Mouse (Mus musculus) liver, embryonic 12.5 days (tissue): Measurements from ENCODE around the gene Rxylt1. TPM values are rescaled to one million over a fixed set of nuclear protein-coding genes. Genes with fewer than 3 reads are reported as not detected.

ENCODE experiments used
- ATAC-seq: fragments of 200-750 bp; cut with Nextera tagmentation; 2 replicates; pipeline ENCODE4 v1.8.0; 2017; ENCODE audit warnings: moderate number of reproducible peaks, mild to moderate bottlenecking, moderate library complexity
- H3K27ac ChIP-seq: fragments of 300-500 bp; sonication (generic); 2 replicates; pipeline ENCODE4 v1.5.1; 2016; ENCODE audit warnings: mild to moderate bottlenecking
- H3K27me3 ChIP-seq: fragments of 300-500 bp; sonication (generic); replicated peaks from 2 replicates; pipeline ENCODE4 v1.6.1; 2016; ENCODE audit warnings: mild to moderate bottlenecking, moderate library complexity
- H3K36me3 ChIP-seq: fragments of 300-500 bp; sonication (generic); 2 replicates; pipeline ENCODE4 v1.6.1; 2016; ENCODE audit warnings: mild to moderate bottlenecking, moderate library complexity
- H3K4me1 ChIP-seq: fragments of 300-500 bp; sonication (generic); 2 replicates; pipeline ENCODE4 v1.6.1; 2016
- H3K4me2 ChIP-seq: fragments of 300-500 bp; sonication (generic); 2 replicates; pipeline ENCODE4 v1.6.1; 2016; ENCODE audit warnings: mild to moderate bottlenecking, moderate library complexity
- H3K4me3 ChIP-seq: fragments of 300-500 bp; sonication (generic); 2 replicates; pipeline ENCODE4 v1.5.1; 2016; ENCODE audit warnings: mild to moderate bottlenecking, moderate library complexity
- H3K9ac ChIP-seq: fragments of 300-500 bp; sonication (generic); 2 replicates; pipeline ENCODE4 v1.6.1; 2016; ENCODE audit warnings: mild to moderate bottlenecking, moderate library complexity
- H3K9me3 ChIP-seq: fragments of 300-500 bp; sonication (generic); replicated peaks from 2 replicates; pipeline ENCODE4 v1.6.1; 2016; ENCODE audit warnings: mild to moderate bottlenecking, moderate library complexity
- WGBS: fragments of 180-500 bp; shearing (Covaris S2); methylation state at CpG from one replicate; pipeline ENCODE4 v1.1.7; 2016; ENCODE audit not compliant: insufficient replicate concordance; 5-methylcytosine and 5-hydroxymethylcytosine counted together
- polyA plus RNA-seq: library from polyadenylated mRNA; unstranded; fragments of >200 nt; fragmentation: Nextera tagmentation; extraction: Ambion mirVana; gene quantifications from 2 replicates; pipeline ENCODE4 v1.2.1, GENCODE M21; 2016

Rxylt1 gene
- 20.1 and 21.5 TPM in 2 replicates for polyA plus RNA-seq

DNA sequence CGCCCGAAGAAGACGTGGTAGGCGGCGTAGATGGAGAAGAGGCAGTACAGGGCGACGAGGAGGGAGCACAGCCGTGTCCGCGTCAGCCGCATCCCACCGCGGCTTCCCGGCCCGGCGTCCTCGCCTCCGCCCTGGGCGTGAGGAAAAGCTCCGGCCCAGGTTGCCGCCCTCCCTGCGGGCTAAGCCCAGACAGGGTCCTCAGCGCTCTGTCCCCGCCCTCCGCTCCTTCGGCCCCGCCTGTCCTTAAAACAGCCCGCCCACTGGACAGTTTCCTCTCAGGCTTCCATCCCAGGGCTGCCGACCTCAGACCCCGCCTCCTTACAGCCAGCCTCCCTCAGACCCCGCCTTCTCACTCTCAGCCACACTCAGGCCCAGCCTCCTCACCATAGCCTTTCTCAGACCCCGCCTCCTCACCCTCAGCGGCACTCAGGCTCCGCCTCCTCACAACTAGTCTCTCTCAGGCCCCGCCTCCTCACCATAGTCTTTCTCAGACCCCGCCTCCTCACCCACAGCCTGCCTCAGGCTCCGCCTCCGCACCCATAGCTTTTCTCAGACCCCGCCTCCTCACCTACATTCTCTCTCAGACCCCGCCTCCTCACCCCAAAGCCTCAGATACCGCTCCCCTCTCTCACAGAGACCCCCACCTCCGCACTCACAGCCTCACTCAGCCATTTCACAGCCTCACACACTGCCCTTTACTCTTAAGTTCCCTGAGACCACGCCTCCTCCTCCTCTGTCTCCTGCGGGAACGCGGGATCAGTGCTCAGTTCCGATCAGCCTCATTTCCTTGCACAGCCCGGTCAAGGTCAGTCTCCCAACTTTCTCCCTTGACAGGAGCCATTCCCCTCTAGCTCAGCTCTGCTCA is at the start of gene Rxylt1:
Gene Rxylt1 (minus strand): TSS at position 392 of the 865 bp plus-strand sequence.
- 1% methylated on average over 44 of the region's 48 CpGs for WGBS
- peak within 1 kb of the TSS; percentile 77 for H3K4me3 ChIP-seq
- peak within 1 kb of the TSS; percentile 98 for H3K4me2 ChIP-seq
- H3K36me3 ChIP-seq, result peaks cover 7% of the 10 kb centered on the region; the same call in 1 of the 2 replicates
- no peaks in the 10 kb centered on the region for H3K9me3 ChIP-seq
- no peaks in the 10 kb centered on the region for H3K27me3 ChIP-seq
- peaks cover 14% of the 10 kb centered on the region for H3K4me1 ChIP-seq
- H3K9ac ChIP-seq, result peak within 1 kb of the TSS; percentile 80
- ATAC-seq, result peak; percentile 97
- H3K27ac ChIP-seq, result peak within 1 kb of the TSS; percentile 82

GRCm38 (mm10) chr10:122121290-122121970 is 24.3 kb upstream of the Rxylt1 start:
- no peak for ATAC-seq
- H3K4me1 ChIP-seq, result no peaks in the 10 kb centered on the region
- no peak overlapping the region for H3K9ac ChIP-seq
- no peak overlapping the region for H3K27ac ChIP-seq
- H3K36me3 ChIP-seq, result no peaks in the 10 kb centered on the region
- 84% methylated on average over 21 of the region's 21 CpGs for WGBS
- H3K27me3 ChIP-seq, result no peaks in the 10 kb centered on the region
- no peak overlapping the region for H3K4me2 ChIP-seq
- no peak overlapping the region for H3K4me3 ChIP-seq
- H3K9me3 ChIP-seq, result no peaks in the 10 kb centered on the region

DNA sequence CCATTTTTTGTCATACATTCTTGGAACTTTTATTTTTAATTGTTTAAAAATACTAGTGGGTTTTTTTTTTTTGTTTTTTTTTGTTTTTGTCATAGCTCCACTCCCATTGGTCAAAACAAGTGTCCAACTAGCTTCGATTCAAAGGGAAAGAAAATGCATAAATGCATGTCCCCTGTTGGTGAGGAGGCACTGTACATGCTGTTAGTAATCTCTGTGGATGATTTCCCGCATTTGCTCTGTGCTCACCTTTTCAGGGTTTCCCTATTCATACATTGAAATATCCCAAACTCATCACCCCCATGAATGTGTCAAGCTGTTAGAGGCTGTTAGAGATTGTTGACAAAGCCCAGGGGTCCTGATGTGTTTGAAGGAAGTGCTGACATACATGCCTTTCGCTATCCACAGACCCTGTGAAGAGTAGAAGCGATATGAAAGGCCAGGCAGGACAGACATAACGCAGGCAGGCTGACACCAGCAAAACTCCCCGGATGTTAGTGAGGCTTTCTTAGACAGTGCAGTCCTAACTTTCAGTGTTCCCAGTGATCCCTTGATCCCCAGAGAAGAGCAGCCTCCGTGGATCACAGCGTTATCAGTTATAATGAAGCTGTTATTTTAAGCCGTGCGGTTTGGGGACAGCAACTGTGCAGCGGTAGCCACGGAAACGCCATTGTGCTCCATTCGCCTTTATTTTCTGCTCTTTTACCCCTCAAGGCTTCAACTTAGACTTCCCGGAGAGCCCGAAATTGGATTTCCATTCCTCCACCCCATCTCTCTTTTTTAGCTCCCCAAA is 23.5 kb upstream of the Rxylt1 start:
- WGBS, result 77% methylated on average over 16 of the region's 16 CpGs
- H3K4me1 ChIP-seq, result no peaks in the 10 kb centered on the region
- ATAC-seq, result no peak
- H3K9me3 ChIP-seq, result no peaks in the 10 kb centered on the region
- H3K27ac ChIP-seq, result no peak overlapping the region
- no peak overlapping the region for H3K9ac ChIP-seq
- H3K4me3 ChIP-seq, result no peak overlapping the region
- H3K27me3 ChIP-seq, result no peaks in the 10 kb centered on the region
- H3K4me2 ChIP-seq, result no peak overlapping the region
- H3K36me3 ChIP-seq, result no peaks in the 10 kb centered on the region

DNA sequence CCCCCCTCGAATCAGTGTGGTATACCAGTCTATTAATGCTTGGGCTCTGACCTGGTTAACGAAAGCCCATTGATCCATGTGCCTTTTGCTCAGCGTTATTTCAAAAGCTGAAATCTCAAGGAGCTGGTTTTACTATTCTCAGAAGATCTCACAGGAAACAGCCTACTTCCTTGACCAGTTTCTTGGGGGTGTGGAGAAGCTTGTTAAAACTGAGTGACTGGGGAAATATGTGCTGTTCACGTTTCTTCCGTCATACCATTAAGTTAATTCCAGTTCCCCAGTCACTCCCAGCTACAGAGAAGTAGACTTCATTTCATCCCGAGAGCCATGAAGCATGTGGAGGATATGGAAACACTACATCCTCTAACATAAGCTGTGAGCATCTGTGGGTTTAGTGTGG is 22.3 kb upstream of the Rxylt1 start:
- Histone ChIP-seq H3K36me3 (no peaks in the 10 kb centered on the region), H3K9ac (no peak overlapping the region), H3K4me3 (no peak overlapping the region), H3K4me2 (no peak overlapping the region), H3K27me3 (no peaks in the 10 kb centered on the region), H3K4me1 (no peaks in the 10 kb centered on the region), H3K9me3 (no peaks in the 10 kb centered on the region), H3K27ac (no peak overlapping the region)
- no peak for ATAC-seq
- WGBS, result 24% methylated on average over 6 of the region's 6 CpGs

DNA sequence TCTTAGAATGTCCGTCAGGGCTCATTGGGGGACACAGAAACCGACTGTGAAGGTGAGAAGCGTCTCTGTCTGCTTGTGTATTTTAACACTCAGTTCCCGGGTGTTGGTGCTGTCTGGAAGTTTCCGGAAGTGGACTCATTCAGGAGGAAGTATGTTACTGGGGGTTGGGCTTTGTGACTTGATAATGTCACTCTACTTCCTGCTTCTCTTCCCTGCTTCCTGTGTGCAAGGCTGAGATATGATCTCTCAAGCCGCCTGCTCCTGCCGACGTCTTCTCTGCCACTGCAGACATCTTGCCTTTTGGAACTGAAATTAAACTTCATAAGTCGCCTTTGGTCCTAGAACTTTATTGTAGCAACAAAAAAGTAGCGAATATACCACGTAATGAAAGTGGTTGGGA is 19.5 kb upstream of the Rxylt1 start:
- H3K27me3 ChIP-seq, result no peaks in the 10 kb centered on the region
- H3K9ac ChIP-seq, result no peak overlapping the region
- ATAC-seq, result no peak
- 0 out of 2 replicates have a peak overlapping the region, but pooled peaks have one; percentile 3 for H3K27ac ChIP-seq
- H3K4me1 ChIP-seq, result no peaks in the 10 kb centered on the region
- H3K4me2 ChIP-seq, result no peak overlapping the region
- no peaks in the 10 kb centered on the region for H3K9me3 ChIP-seq
- no peak overlapping the region for H3K4me3 ChIP-seq
- 28% methylated on average over 11 of the region's 11 CpGs for WGBS
- H3K36me3 ChIP-seq, result no peaks in the 10 kb centered on the region

DNA sequence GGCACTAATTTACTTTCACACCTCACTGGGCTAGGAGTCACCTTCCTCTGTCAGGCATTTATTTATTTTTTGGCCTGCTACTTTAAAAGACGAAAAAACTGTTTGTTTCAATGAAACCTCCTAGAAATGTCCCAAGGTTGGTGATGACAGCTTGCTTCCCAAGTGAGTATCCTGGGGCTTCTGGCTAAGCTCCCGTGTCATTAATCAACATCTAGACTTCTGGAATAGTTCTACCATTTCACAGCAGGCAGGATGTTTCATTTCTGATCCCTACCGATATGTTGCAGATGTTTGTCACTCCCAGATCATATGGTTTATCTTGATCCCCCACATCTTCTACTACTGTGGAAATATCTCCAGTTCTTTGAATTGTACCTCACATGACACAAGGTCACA is 9.5 kb upstream of the Rxylt1 start:
- Histone ChIP-seq H3K27me3 (no peaks in the 10 kb centered on the region; the same call in 1 of the 2 replicates), H3K4me1 (no peaks in the 10 kb centered on the region), H3K9me3 (no peaks in the 10 kb centered on the region), H3K4me2 (no peak overlapping the region), H3K27ac (no peak overlapping the region), H3K36me3 (no peaks in the 10 kb centered on the region), H3K4me3 (no peak overlapping the region), H3K9ac (no peak overlapping the region)
- ATAC-seq, result no peak
- WGBS, result 61% methylated on average over 3 of the region's 3 CpGs

GRCm38 (mm10) chr10:122105889-122106632 is 8.9 kb upstream of the Rxylt1 start:
- Histone ChIP-seq H3K27me3 (no peaks in the 10 kb centered on the region; the same call in 1 of the 2 replicates), H3K4me1 (no peaks in the 10 kb centered on the region), H3K9me3 (no peaks in the 10 kb centered on the region), H3K27ac (no peak overlapping the region), H3K9ac (no peak overlapping the region), H3K4me3 (no peak overlapping the region), H3K4me2 (no peak overlapping the region), H3K36me3 (no peaks in the 10 kb centered on the region)
- no peak for ATAC-seq
- 62% methylated on average over 10 of the region's 10 CpGs for WGBS

GRCm38 (mm10) chr10:122105407-122105806 is 8.2 kb upstream of the Rxylt1 start:
- no peaks in the 10 kb centered on the region for H3K9me3 ChIP-seq
- ATAC-seq, result no peak
- H3K27me3 ChIP-seq, result no peaks in the 10 kb centered on the region; the same call in 1 of the 2 replicates

DNA sequence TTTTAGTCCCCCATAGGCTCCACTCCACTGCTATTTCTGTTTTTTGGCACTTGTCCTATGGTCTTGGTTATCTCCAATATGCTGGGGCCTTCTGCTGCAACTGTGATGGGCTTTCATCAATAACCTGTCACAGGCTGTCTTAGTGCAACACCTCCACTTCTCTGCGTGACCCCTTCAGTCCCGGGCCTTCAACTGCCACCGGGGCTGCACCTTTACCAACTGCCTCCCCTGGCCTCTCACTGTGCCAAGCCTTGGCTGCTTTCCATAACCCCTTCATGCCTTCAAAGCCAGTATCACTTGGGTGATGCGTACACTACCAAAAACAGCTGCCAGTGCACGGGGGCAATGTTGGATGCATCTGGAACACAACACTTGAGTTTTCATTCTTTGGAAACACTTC is 5.5 kb upstream of the Rxylt1 start:
- no peak overlapping the region for H3K4me2 ChIP-seq
- no peak for ATAC-seq
- no peak overlapping the region for H3K9ac ChIP-seq
- H3K36me3 ChIP-seq, result no peaks in the 10 kb centered on the region
- H3K4me1 ChIP-seq, result no peaks in the 10 kb centered on the region
- no peak overlapping the region for H3K4me3 ChIP-seq
- H3K27ac ChIP-seq, result no peak overlapping the region
- H3K9me3 ChIP-seq, result no peaks in the 10 kb centered on the region
- 75% methylated on average over 5 of the region's 5 CpGs for WGBS
- H3K27me3 ChIP-seq, result no peaks in the 10 kb centered on the region; the same call in 1 of the 2 replicates

More at GRCm38 (mm10) chr10:122105407-122105806, 8.2 kb upstream of the Rxylt1 start:
- H3K4me3 ChIP-seq, result no peak overlapping the region
- no peak overlapping the region for H3K27ac ChIP-seq
- no peak overlapping the region for H3K9ac ChIP-seq
- no peak overlapping the region for H3K4me2 ChIP-seq
- no peaks in the 10 kb centered on the region for H3K36me3 ChIP-seq
- no peaks in the 10 kb centered on the region for H3K4me1 ChIP-seq
- 0% methylated on average over 3 of the region's 3 CpGs for WGBS

GRCm38 (mm10) chr10:122096462-122096979 is 650 bp downstream of the Rxylt1 start:
- Histone ChIP-seq H3K36me3 (peaks cover 11% of the 10 kb centered on the region; the same call in 1 of the 2 replicates), H3K9ac (peak overlapping the region; percentile 80), H3K9me3 (no peaks in the 10 kb centered on the region), H3K4me2 (peak overlapping the region; percentile 98), H3K4me3 (peak overlapping the region; percentile 77), H3K27ac (peak overlapping the region; percentile 82), H3K27me3 (no peaks in the 10 kb centered on the region), H3K4me1 (peaks cover 14% of the 10 kb centered on the region)
- whole genome bisulfite sequencing, result under 1% methylated on average over 48 of the region's 48 CpGs
- ATAC-seq, result peak; percentile 68

DNA sequence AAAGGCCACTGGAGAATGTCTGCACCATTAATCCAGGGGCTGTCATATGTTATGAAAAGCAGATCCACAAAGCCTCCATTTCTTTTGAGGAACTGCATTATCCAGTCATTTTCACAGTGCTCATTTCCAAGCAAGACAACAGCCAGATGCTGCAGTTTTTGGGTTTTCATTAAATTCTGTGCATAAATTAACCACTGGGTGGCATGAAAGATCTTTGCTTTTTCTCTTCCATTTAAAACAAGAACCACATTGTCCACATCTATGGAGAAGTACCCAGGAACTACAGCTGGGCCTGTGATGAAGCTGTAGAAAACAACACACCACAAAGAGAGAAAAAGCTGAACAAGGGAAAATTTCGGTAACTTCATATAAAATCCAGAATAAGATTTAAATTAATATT is 6.7 kb downstream of the Rxylt1 start:
- ATAC-seq, result no peak
- Histone ChIP-seq H3K27me3 (no peaks in the 10 kb centered on the region), H3K27ac (no peak overlapping the region), H3K4me3 (no peak overlapping the region), H3K9ac (no peak overlapping the region), H3K4me2 (no peak overlapping the region), H3K9me3 (peaks cover 12% of the 10 kb centered on the region; the same call in 1 of the 2 replicates), H3K36me3 (peaks cover 50% of the 10 kb centered on the region), H3K4me1 (peaks cover 4% of the 10 kb centered on the region; the same call in 1 of the 2 replicates)
- WGBS, result 73% methylated on average over 1 of the region's 1 CpGs
